In genomic region chr9:96818128-96818821, GRCm38 (mm10) we compare ENCODE assay signal across 8 mouse cellular contexts.
DNase-seq lines count a peak whose midpoint lies in the region; ATAC-seq and TF ChIP-seq lines count a peak whose summit lies in the region.

No protein-coding gene starts in this region.

- H3K9me3 ChIP-seq in embryonic facial prominence, embryonic 11.5 days (replicated peaks; ENCODE audit: control insufficient read depth, low read length) = no peaks in the 10 kb centered on the region
- H3K9me3 ChIP-seq in hindbrain, embryonic 10.5 days = no peaks in the 10 kb centered on the region
- 0 out of 2 replicates have a peak, but pooled peaks cover 3% of the 10 kb centered on the region for H3K9me3 ChIP-seq in midbrain, embryonic 10.5 days (replicated peaks)
- no peaks in the 10 kb centered on the region for H3K9me3 ChIP-seq in stomach, embryonic 15.5 days

- no peak overlapping the region for H3K4me3 ChIP-seq in gastrocnemius, adult 2 months
- no peak overlapping the region for H3K4me3 ChIP-seq in embryonic facial prominence, embryonic 11.5 days (ENCODE audit: low read depth, low read length)
- H3K4me3 ChIP-seq in hindbrain, embryonic 10.5 days = no peak overlapping the region
- H3K4me3 ChIP-seq in midbrain, embryonic 10.5 days = no peak overlapping the region
- H3K4me3 ChIP-seq in stomach, embryonic 15.5 days (replicated peaks) = no peak overlapping the region

- WGBS in embryonic facial prominence, embryonic 11.5 days = 39% methylated on average over 7 of the region's 7 CpGs
- WGBS in hindbrain, embryonic 10.5 days = 41% methylated on average over 7 of the region's 7 CpGs
- WGBS in midbrain, embryonic 10.5 days = 39% methylated on average over 7 of the region's 7 CpGs
- WGBS in stomach, embryonic 15.5 days = 33% methylated on average over 7 of the region's 7 CpGs

- TF ChIP-seq CTCF in gastrocnemius, adult 2 months (IDR thresholded peaks at IDR 0.05) = peak; percentile 87

- ATAC-seq in activated CD4-positive, CD25-positive, alpha-beta regulatory T cell, adult 4 months = peak; percentile 80
- peak; percentile 60 for ATAC-seq in embryonic facial prominence, embryonic 11.5 days (replicated peaks; ENCODE audit: insufficient number of reproducible peaks, low FRiP score, low TSS enrichment, low read depth)
- peak; percentile 56; the same call in 1 of the 2 replicates for ATAC-seq in stomach, embryonic 15.5 days (ENCODE audit: insufficient read depth, low FRiP score, low read depth)

- intact Hi-C loops in gastrocnemius, adult 2 months (cut with DNase I) = loop anchor here (1.0 to 2.0 kb wide), 3 partner anchors 57 to 245 kb away; no protein-coding TSS in a partner anchor
- intact Hi-C loops in gastrocnemius, postnatal 14 days (cut with DNase I; ENCODE audit: low total_unique reads) = loop anchor here (5.0 to 10.0 kb wide), 3 partner anchors 53 to 243 kb away; no protein-coding TSS in a partner anchor

- 0 out of 2 replicates have a peak overlapping the region, but pooled peaks have one; percentile 31 for H3K27ac ChIP-seq in gastrocnemius, adult 2 months
- no peak overlapping the region for H3K27ac ChIP-seq in embryonic facial prominence, embryonic 11.5 days (replicated peaks; ENCODE audit: low read depth, low read length)
- no peak overlapping the region for H3K27ac ChIP-seq in hindbrain, embryonic 10.5 days
- H3K27ac ChIP-seq in midbrain, embryonic 10.5 days (replicated peaks) = no peak overlapping the region
- no peak overlapping the region for H3K27ac ChIP-seq in stomach, embryonic 15.5 days

- DNase-seq in gastrocnemius, adult 2 months = no peak
- no peak for DNase-seq in gastrocnemius, postnatal 14 days
- peak; percentile 94 for DNase-seq in embryonic facial prominence, embryonic 11.5 days (ENCODE audit: low spot score)
- peak; percentile 50 for DNase-seq in hindbrain, embryonic 10.5 days (ENCODE audit: low spot score)
- DNase-seq in layer of hippocampus, adult 9-10 months (ENCODE audit: low spot score) = peak; percentile 67
- peak; percentile 51 for DNase-seq in midbrain, embryonic 10.5 days (ENCODE audit: low spot score)

- no peak overlapping the region for H3K4me2 ChIP-seq in embryonic facial prominence, embryonic 11.5 days (ENCODE audit: low read depth, low read length)
- H3K4me2 ChIP-seq in stomach, embryonic 15.5 days = no peak overlapping the region

- H3K4me1 ChIP-seq in embryonic facial prominence, embryonic 11.5 days (ENCODE audit: control insufficient read depth, insufficient read depth, low read length) = no peaks in the 10 kb centered on the region
- no peaks in the 10 kb centered on the region for H3K4me1 ChIP-seq in hindbrain, embryonic 10.5 days (replicated peaks)
- H3K4me1 ChIP-seq in midbrain, embryonic 10.5 days = peaks cover 3% of the 10 kb centered on the region; the same call in 1 of the 2 replicates
- no peaks in the 10 kb centered on the region for H3K4me1 ChIP-seq in stomach, embryonic 15.5 days

- H3K36me3 ChIP-seq in embryonic facial prominence, embryonic 11.5 days (replicated peaks; ENCODE audit: control insufficient read depth, insufficient read depth, low read depth, low read length) = no peaks in the 10 kb centered on the region
- H3K36me3 ChIP-seq in hindbrain, embryonic 10.5 days = no peaks in the 10 kb centered on the region
- H3K36me3 ChIP-seq in midbrain, embryonic 10.5 days = no peaks in the 10 kb centered on the region
- H3K36me3 ChIP-seq in stomach, embryonic 15.5 days = no peaks in the 10 kb centered on the region

- H3K27me3 ChIP-seq in embryonic facial prominence, embryonic 11.5 days (ENCODE audit: control insufficient read depth, insufficient read depth, low read length) = no peaks in the 10 kb centered on the region
- no peaks in the 10 kb centered on the region for H3K27me3 ChIP-seq in hindbrain, embryonic 10.5 days (ENCODE audit: insufficient read depth, poor library complexity, severe bottlenecking)
- H3K27me3 ChIP-seq in midbrain, embryonic 10.5 days (ENCODE audit: low read depth, poor library complexity, severe bottlenecking) = no peaks in the 10 kb centered on the region
- no peaks in the 10 kb centered on the region for H3K27me3 ChIP-seq in stomach, embryonic 15.5 days (replicated peaks)

- no peak overlapping the region for H3K9ac ChIP-seq in embryonic facial prominence, embryonic 11.5 days (replicated peaks; ENCODE audit: low read length)
- H3K9ac ChIP-seq in stomach, embryonic 15.5 days = no peak overlapping the region

Comparison
In these comparisons a context has a peak if more than half of its experiments do, and no peak if none do; other contexts are left out.
1. DNase-seq: peak in embryonic facial prominence, embryonic 11.5 days (single experiment), hindbrain, embryonic 10.5 days (single experiment), layer of hippocampus, adult 9-10 months (single experiment) and midbrain, embryonic 10.5 days (single experiment); none in gastrocnemius, adult 2 months (single experiment) and gastrocnemius, postnatal 14 days (single experiment).
2. Peak in every context shown above with its lines, with median percentiles within 50 percentile points of each other: ATAC-seq.